Mouse (Mus musculus): ENCODE measurements at regions not wholly inside any gene's neighbourhood (a gene's known extent, or its start where the extent isn't known, plus 50 kb on each side); places are given as distances from the start of the nearest gene placed in this dataset.

- TF ChIP-seq POLR2A (IDR thresholded peaks at IDR 0.05; ENCODE audit: insufficient read depth, low read length) (no peak), CTCF (IDR thresholded peaks at IDR 0.05; ENCODE audit: low read depth, low read length) (no peak), EP300 (IDR thresholded peaks at IDR 0.05; ENCODE audit: insufficient read depth, low read depth, low read length) (no peak)
Measured at GRCm38 (mm10) chr17:9829895-9830294, 160.4 kb upstream of the Pabpc6 start.

Data from ES-Bruce4 (cell line).